Mouse (Mus musculus) kidney, adult 2 months (tissue): ENCODE data around the gene Vps39. TPM values are rescaled to one million over a fixed set of nuclear protein-coding genes. Genes with fewer than 3 reads are reported as not detected.

ENCODE experiments used
- DNase-seq: peaks from one replicate; pipeline ENCODE4 v3.0.0; 2021
- H3K27ac ChIP-seq: fragments of 200-500 bp; 2 replicates; pipeline ENCODE4 v1.5.1; 2012; ENCODE audit warnings: low read depth, low read length, control low read depth, inconsistent platforms; ENCODE audit not compliant: insufficient read depth
- H3K27me3 ChIP-seq: fragments of 200-500 bp; replicated peaks from 2 replicates; pipeline ENCODE4 v1.6.1; 2012; ENCODE audit warnings: mild to moderate bottlenecking, moderate library complexity, low read length, inconsistent platforms; ENCODE audit not compliant: control insufficient read depth, insufficient read depth
- H3K36me3 ChIP-seq: fragments of 200-500 bp; 2 replicates; pipeline ENCODE4 v1.6.1; 2012; ENCODE audit warnings: mild to moderate bottlenecking, moderate library complexity, low read length, inconsistent platforms; ENCODE audit not compliant: control insufficient read depth, insufficient read depth
- H3K4me1 ChIP-seq: fragments of 200-500 bp; 2 replicates; pipeline ENCODE4 v1.6.1; 2011; ENCODE audit warnings: low read length; ENCODE audit not compliant: control insufficient read depth, insufficient read depth
- H3K4me3 ChIP-seq: fragments of 200-500 bp; 2 replicates; pipeline ENCODE4 v1.5.1; 2011; ENCODE audit warnings: mild to moderate bottlenecking, low read depth, low read length, control low read depth; ENCODE audit not compliant: insufficient read depth
- CTCF ChIP-seq: fragments of 200-500 bp; conservative IDR thresholded peaks from 2 replicates; pipeline ENCODE4 v1.5.1; 2011; ENCODE audit warnings: low read depth, mild to moderate bottlenecking, control low read depth, low read length, moderate library complexity, mixed read lengths; ENCODE audit not compliant: insufficient read depth, insufficient read length
- POLR2A ChIP-seq: fragments of 200-500 bp; IDR thresholded peaks from one replicate; pipeline ENCODE4 v1.6.1; 2011; ENCODE audit warnings: low read depth, low read length, control low read depth
- WGBS: fragments of 180-500 bp; shearing (Covaris S2); methylation state at CpG from one replicate; pipeline ENCODE4 v1.1.7; 2018; 5-methylcytosine and 5-hydroxymethylcytosine counted together
- polyA plus RNA-seq: library from polyadenylated mRNA; depleted of rRNA; stranded (reverse); fragments of >200 nt; gene quantifications from 2 replicates; pipeline ENCODE4 v1.2.3, GENCODE M21; 2012

Vps39 gene
- polyA plus RNA-seq, 1 experiment, result 16.8 TPM

DNA sequence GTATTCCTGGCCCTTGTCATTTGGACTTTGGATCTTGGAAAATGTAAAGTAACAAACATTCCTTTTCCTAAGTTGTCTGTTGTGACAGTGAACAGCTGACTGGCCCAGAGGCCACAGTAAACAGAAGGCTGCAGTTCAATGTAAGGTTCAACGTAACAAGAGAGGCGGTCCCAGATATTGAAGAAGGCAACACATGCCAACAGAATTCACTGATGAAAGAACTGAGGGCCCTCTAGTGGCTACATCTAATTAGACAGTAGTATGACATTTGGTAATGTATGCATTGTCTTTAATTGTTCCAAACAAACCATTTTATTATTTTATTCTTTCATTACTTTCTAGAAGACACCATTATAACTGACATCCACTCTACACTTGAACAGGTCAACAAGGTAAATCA is 15.1 kb downstream of the Vps39 start:
- no peak for TF ChIP-seq CTCF
- TF ChIP-seq POLR2A, result no peak
- H3K4me3 ChIP-seq, result no peak overlapping the region
- DNase-seq, result no peak
- no peaks in the 10 kb centered on the region for H3K4me1 ChIP-seq
- WGBS, result 61% methylated on average over 2 of the region's 2 CpGs
- H3K27ac ChIP-seq, result no peak overlapping the region
- no peaks in the 10 kb centered on the region for H3K27me3 ChIP-seq
- H3K36me3 ChIP-seq, result peaks cover 6% of the 10 kb centered on the region

DNA sequence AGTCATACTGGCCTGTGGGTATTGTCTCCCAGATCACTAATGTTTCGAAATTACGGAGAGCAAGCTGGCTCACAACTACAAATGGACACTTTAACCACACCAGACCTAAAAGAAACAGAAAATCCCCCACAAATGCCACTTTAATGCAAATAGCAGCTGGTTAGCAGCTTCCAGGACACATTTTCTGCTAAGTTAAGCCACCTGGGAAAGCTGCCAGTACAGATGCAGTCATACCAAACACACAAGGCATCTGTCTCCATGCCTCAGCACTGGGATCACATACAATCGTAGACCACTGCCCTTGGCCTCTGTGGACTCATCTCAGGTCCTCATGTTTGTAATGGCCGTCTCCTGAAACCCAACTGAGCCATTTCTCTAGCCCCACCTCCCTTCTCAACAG is 21.4 kb downstream of the Vps39 start:
- Histone ChIP-seq H3K27ac (no peak overlapping the region), H3K4me3 (no peak overlapping the region), H3K27me3 (no peaks in the 10 kb centered on the region), H3K36me3 (peaks cover 2% of the 10 kb centered on the region; the same call in 1 of the 2 replicates), H3K4me1 (no peaks in the 10 kb centered on the region)
- TF ChIP-seq POLR2A, result no peak
- TF ChIP-seq CTCF, result no peak
- DNase-seq, result no peak
- 90% methylated on average over 4 of the region's 4 CpGs for WGBS

DNA sequence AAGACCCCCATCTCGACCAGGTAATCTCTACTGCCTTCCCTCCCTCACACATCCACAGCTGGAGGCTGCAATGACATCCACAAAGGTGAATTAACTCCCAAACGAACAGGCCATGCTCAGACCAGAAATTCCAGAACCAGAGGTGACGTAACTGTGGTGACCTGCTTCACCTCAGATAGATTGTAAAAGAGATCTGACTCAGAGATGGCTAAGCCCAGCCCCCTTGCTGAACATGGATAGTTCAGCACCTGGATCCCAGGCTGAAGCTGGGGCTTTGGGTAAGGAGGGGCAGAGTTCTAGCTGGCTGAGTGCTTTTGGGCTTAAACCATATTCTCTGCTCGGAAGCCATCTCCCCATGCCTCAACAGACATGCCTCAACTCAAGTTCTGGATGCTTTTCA is 37.9 kb downstream of the Vps39 start:
- no peaks in the 10 kb centered on the region for H3K27me3 ChIP-seq
- no peak overlapping the region for H3K4me3 ChIP-seq
- no peak for TF ChIP-seq POLR2A
- no peak for TF ChIP-seq CTCF
- 78% methylated on average over 4 of the region's 4 CpGs for WGBS
- H3K36me3 ChIP-seq, result no peaks in the 10 kb centered on the region
- no peak for DNase-seq
- no peaks in the 10 kb centered on the region for H3K4me1 ChIP-seq
- H3K27ac ChIP-seq, result no peak overlapping the region

DNA sequence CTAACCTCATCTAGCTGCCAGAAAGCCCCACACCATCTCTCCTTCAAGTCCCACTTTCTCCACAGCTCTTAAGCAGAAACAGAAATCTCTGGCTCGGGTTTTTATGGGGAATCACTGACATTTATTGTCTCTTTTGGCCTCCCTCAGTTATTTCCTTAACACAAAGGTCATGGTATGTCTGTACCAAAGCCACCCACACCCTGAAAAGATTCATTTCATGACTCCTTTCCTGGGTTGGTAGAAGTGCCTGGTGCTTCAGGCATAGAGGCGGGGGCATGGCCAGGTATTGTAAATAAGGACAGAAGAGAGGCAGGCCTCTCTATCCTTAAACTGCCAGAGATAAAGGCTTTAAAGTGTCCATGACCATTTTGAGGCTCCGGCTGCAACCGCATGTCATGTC is 38.5 kb downstream of the Vps39 start:
- 85% methylated on average over 4 of the region's 4 CpGs for WGBS
- Histone ChIP-seq H3K27ac (no peak overlapping the region), H3K27me3 (no peaks in the 10 kb centered on the region), H3K4me3 (no peak overlapping the region), H3K36me3 (no peaks in the 10 kb centered on the region), H3K4me1 (no peaks in the 10 kb centered on the region)
- TF ChIP-seq CTCF (no peak), POLR2A (no peak)
- DNase-seq, result no peak

GRCm38 (mm10) chr2:120313976-120314375 is 39.0 kb downstream of the Vps39 start, which contains the start of gene Pla2g4f:
TSS of gene Pla2g4f (minus strand) at chr2:120314165.
- Histone ChIP-seq H3K27me3 (no peaks in the 10 kb centered on the region), H3K36me3 (no peaks in the 10 kb centered on the region), H3K27ac (no peak within 1 kb of the TSS), H3K4me3 (no peak within 1 kb of the TSS), H3K4me1 (no peaks in the 10 kb centered on the region)
- DNase-seq, result no peak
- TF ChIP-seq POLR2A (no peak), CTCF (no peak)
- WGBS, result 62% methylated on average over 3 of the region's 3 CpGs

DNA sequence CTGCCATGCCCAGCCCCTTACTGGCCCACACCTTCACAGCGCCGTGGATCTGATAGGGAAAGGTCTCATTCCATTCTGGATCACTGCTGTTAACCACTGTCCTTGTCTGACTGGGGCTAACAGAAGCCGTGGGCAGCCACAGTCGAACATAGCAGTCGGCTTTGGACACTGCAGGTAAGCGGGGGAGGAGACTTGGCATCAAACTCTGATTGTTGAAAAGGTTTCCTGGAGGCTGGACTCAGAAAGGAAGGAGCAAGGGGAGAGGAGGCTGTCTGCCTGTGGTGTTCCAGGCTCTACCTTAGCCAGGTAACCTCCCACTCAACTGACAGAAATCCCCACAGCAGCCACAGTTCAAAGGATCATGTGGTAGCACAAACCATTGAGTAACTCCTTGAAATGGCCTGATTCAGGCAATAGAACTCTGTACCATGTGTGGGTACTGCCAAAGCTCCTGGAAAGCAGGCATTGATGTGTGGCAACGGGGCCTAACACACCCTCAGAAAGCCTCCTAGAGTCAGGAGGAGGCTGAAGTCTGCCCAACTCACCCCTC is 40.6 kb downstream of the Vps39 start:
- H3K4me1 ChIP-seq, result no peaks in the 10 kb centered on the region
- H3K27ac ChIP-seq, result no peak overlapping the region
- H3K4me3 ChIP-seq, result no peak overlapping the region
- DNase-seq, result no peak
- no peaks in the 10 kb centered on the region for H3K27me3 ChIP-seq
- H3K36me3 ChIP-seq, result no peaks in the 10 kb centered on the region
- no peak for TF ChIP-seq POLR2A
- no peak for TF ChIP-seq CTCF
- 53% methylated on average over 7 of the region's 7 CpGs for WGBS

GRCm38 (mm10) chr2:120304113-120304512 is 48.8 kb downstream of the Vps39 start:
- TF ChIP-seq POLR2A (no peak), CTCF (no peak)
- WGBS, result 26% methylated on average over 3 of the region's 3 CpGs
- Histone ChIP-seq H3K36me3 (no peaks in the 10 kb centered on the region), H3K4me3 (no peak overlapping the region), H3K27me3 (no peaks in the 10 kb centered on the region), H3K4me1 (no peaks in the 10 kb centered on the region), H3K27ac (no peak overlapping the region)
- DNase-seq, result no peak
